Mouse (Mus musculus) embryonic fibroblast, embryonic 13.5 days (primary cell): ENCODE data around the gene Pinlyp.
"Not testable (repeated sequence)": the region's sequence is repeated elsewhere in the genome, so short reads cannot be mapped to it uniquely, and the experiment has no call there.

Experiments used
- CTCF ChIP-seq: IDR thresholded peaks from 2 replicates; pipeline ENCODE4 v1.5.1; 2011; ENCODE audit warnings: mild to moderate bottlenecking, control low read depth, low read length, moderate library complexity, borderline replicate concordance; ENCODE audit not compliant: insufficient read depth
- POLR2A ChIP-seq: IDR thresholded peaks from 2 replicates; pipeline ENCODE4 v1.6.1; 2011; ENCODE audit warnings: low read depth, mild to moderate bottlenecking, control low read depth, low read length, moderate library complexity

DNA sequence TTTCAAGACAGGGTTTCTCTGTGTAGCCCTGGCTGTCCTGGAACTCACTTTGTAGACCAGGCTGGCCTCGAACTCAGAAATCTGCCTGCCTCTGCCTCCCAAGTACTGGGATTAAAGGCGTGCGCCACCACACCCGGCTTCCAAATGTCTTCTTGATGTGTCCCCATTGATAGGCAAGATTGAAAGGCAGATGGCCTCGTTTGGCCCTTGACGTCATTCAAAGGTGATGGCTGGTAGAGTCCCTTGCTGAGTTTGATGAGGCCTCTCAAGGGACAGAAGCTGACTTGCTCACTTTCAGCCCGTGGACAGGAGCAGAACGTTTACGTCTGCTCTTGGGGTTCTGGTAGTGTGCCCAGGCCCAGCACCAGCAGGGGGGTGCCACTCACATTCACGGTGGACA is 25.9 kb downstream of the Pinlyp start:
- TF ChIP-seq CTCF, POLR2A: not testable (repeated sequence)
